Mouse (Mus musculus) Patski (cell line): Measurements from ENCODE around the gene Gm5108. TPM values are rescaled to one million over a fixed set of nuclear protein-coding genes. Genes with fewer than 3 reads are reported as not detected.

ENCODE experiments used
- ATAC-seq: fragments of 100-300 bp; one replicate; pipeline ENCODE4 v1.8.0; 2021
- CTCF ChIA-PET: fragments of 350-600 bp; sonication (Branson Sonifier 250); formaldehyde crosslinking; loops from one replicate; lab custom pipeline; 2022; ENCODE audit warnings: inconsistent platforms; lab: Charles Lee
- POLR2A ChIA-PET: fragments of 350-600 bp; sonication (Branson Sonifier 250); formaldehyde crosslinking; loops from one replicate; lab custom pipeline; 2022; ENCODE audit warnings: antibody characterized with exemption, inconsistent platforms; lab: Charles Lee
- DNase-seq: peaks from one replicate; pipeline ENCODE4 v3.0.0-alpha.2; 2011; ENCODE audit warnings: low read depth, low spot score
- H3K27me3 ChIP-seq: fragments of 371-371 bp; one replicate; pipeline ENCODE4 v1.5.1; 2021
- CTCF ChIP-seq: fragments of 100-300 bp; IDR thresholded peaks from one replicate; pipeline ENCODE4 v1.5.1; 2021
- in situ Hi-C: fragments of 300-500 bp; cut with MboI; formaldehyde crosslinking; loops from 3 replicates; pipeline ENCODE4 v1.11.1; 2018; ENCODE audit warnings: low pct_unique_long_range_greater_than_20kb, mixed read lengths
- polyA plus RNA-seq: library from polyadenylated mRNA; unstranded; gene quantifications from one replicate; pipeline ENCODE4 v1.2.3, GENCODE M21; 2021

Gm5108 gene
- polyA plus RNA-seq, 1 experiment from 2014 or later: not detected

DNA sequence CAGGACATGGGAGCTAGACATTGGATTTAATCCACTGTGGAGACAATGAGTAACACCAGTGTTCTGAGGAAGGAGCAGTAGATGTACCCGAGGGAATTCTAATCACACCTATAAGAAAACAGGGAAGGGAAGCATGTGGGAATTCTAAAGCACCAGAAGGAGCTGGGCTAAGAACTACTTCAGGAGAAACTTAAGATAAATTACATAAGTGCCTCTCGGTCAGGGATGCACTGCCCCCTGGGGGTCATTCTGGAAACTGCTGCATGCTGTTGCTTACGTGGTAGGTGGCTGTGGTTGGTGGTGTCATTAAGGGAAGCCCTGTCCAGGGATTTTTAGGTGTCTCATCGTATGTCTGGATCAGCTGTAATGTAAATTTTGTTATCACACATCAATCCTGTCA, 71.1 kb downstream of the Gm5108 start:
- ChIA-PET POLR2A (interaction anchor here (0.7 kb wide), 1 partner anchor 779 kb away, joined by 5 read pairs; no protein-coding TSS in a partner anchor), CTCF (interaction anchor here (1.4 to 2.7 kb wide), 3 partner anchors 8 to 480 kb away, joined by 4 to 10 read pairs (median 5); no protein-coding TSS in a partner anchor)
- no peaks in the 10 kb centered on the region for H3K27me3 ChIP-seq
- TF ChIP-seq CTCF: peak; percentile 71
- in situ Hi-C loops: loop anchor here (5.0 to 25.0 kb wide), 2 partner anchors 255 to 475 kb away; no protein-coding TSS in a partner anchor
- DNase-seq (no peak), ATAC-seq (no peak)

GRCm38 (mm10) chr5:68020870-68021269, 79.4 kb downstream of the Gm5108 start:
- CTCF ChIA-PET: no interaction called here
- in situ Hi-C loops: loop anchor here (25.0 kb wide), 1 partner anchor 484 kb away; no protein-coding TSS in a partner anchor
- DNase-seq (no peak), ATAC-seq (no peak)
- POLR2A ChIA-PET: interaction anchor here (0.6 kb wide), 1 partner anchor 380 kb away, joined by 9 read pairs; no protein-coding TSS in a partner anchor
- no peaks in the 10 kb centered on the region for H3K27me3 ChIP-seq
- TF ChIP-seq CTCF: no peak

Other genes starting within 250 kb of the Gm5108 start
- 1.8 TPM for gene Atp8a1, start 94.2 kb upstream of the Gm5108 start, polyA plus RNA-seq
- not detected for gene Gm21905, start 4.8 kb downstream of the Gm5108 start, polyA plus RNA-seq
- not detected for gene Grxcr1, start 90.2 kb downstream of the Gm5108 start, polyA plus RNA-seq